Mouse (Mus musculus) small intestine, adult 2 months (tissue): Measurements from ENCODE around the gene Ccdc194.
A peak's percentile ranks its signal among the peaks of the same experiment; 100 is the strongest.

ENCODE experiments used
- CTCF ChIP-seq: fragments of 200-500 bp; IDR thresholded peaks from 2 replicates; pipeline ENCODE4 v1.5.1; 2012; ENCODE audit warnings: low read depth, mild to moderate bottlenecking, control low read depth, inconsistent platforms, low read length, moderate library complexity, mixed read lengths; ENCODE audit not compliant: insufficient replicate concordance, insufficient read length; ENCODE audit errors: extremely low read depth
- POLR2A ChIP-seq: fragments of 200-500 bp; IDR thresholded peaks from 2 replicates; pipeline ENCODE4 v1.6.1; 2012; ENCODE audit warnings: low read depth, mild to moderate bottlenecking, control low read depth, inconsistent platforms, low read length, moderate library complexity

DNA sequence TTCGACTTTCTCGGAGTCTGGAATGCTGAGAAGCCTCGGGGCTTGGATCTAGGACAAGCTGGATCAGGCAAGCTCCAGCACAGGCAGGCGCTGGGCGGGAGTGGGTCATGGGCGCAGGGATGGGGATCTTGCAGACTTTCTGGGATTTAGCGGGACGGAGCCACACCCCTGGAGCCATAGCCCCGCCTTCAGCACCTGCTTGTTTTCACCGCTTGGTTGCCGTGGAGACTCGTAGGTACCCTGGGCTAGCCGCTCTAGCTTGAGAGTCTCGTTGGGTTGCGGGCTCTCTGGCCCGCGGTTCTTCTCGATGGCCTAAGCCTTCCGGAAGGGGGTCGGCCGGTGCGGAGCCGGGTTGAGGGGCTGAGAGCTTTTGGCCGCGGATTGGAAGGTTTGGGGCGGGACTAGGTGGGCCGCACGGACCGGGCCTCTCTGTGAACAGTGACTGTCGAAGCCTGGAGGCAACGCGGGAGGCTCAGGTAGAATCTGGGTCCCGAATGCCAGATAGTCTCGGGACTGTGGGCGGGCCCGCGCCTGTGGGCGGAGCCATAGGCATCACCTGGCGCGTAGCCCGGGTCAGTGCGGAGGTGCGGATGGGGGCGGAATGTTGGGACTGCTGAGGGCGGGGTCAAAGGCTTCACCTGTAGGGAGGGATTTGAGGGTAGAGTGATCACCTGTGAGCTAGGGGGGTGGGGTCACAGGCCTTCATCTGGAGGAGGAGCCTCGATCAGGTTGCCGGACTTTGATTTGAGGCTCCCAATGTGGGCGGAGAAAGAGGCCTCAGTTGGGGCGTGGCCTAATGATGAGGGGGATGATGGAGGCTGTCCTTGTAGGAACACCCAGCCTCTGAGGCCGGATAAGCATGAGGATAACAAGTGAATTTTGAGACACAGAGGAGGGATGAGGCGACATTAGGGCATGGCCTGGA, 44.1 kb upstream of the Ccdc194 start:
- TF ChIP-seq CTCF (no peak), POLR2A (0 out of 2 replicates have a peak, but pooled peaks have one; percentile 6)
